Mouse (Mus musculus): ENCODE data around the gene Nlgn2.

Gene Nlgn2

DNA sequence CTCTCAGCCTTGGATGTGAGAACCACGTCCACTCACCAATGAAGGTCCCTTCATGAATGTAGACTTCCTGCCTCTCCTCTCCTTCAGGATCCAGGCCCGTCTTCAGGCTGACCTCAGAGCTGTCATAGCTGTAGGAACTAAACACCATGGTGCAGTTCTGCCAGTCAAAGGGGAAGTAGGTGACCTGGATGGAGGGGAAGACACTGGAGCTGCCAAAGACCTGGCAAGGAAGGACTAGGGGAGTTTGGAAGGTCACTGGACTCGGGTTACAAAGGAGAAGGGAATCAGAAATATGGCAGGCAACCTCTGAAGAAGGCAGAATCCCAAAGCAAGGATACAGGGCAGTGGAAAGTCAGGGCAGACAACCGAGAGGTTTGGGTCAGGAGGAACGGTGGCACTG is 44.2 kb downstream of the Nlgn2 start:
- DNase-seq (ENCODE audit: low spot score in 2 of 2), result no peak

DNA sequence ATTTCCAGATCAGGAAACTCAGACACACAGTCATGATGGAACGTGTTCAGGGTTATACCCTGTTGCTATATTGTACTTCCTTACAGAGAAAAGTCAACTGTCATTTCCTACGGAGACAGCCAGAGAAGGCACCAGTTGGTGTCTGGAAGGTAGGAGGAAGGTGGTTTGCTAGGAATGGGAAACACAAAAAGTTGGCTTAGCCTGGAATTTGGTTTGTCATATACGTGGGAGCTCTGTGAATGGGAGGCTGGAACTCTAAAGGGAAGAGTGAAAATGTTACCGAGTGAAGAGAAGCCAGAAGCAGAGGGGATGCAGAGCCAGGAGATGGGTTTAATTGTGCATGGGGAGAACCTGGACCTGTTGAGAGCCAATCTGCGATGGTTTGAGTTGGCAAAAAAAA is 46.2 kb downstream of the Nlgn2 start:
- DNase-seq (ENCODE audit: low spot score in 2 of 2), result no peak

- DNase-seq (ENCODE audit: low spot score in 2 of 2), result no peak
Observed at GRCm38 (mm10) chr11:69789431-69789830, 48.2 kb downstream of the Nlgn2 start.

GRCm38 (mm10) chr11:69787306-69787705 is 50.3 kb downstream of the Nlgn2 start:
- DNase-seq (ENCODE audit: low spot score in 2 of 2), result no peak

DNA sequence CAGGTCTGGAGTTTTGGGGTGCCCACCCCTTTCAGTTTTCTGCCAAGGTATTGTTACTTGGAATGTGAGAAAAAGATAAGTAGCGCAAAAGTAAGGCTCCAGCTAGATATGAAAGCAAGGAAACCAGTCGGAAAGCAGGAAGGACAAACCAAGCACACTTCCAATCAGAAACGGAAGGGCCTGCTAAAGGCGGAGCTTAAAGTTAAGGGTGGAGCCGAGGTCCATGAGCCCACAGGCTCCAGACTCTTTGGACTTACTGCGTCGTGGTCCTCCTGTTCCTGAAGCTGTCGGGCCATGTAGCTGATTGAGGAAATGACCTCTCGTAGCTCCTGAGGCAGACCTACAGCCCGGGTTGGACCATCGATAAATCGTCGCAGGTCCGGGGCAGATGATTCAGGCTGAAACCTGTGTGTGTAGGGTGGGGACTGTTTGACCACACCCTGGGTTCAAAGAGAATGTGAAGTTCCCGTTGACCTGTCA is 52.8 kb downstream of the Nlgn2 start:
- no peak for DNase-seq (ENCODE audit: low spot score in 2 of 2)

DNA sequence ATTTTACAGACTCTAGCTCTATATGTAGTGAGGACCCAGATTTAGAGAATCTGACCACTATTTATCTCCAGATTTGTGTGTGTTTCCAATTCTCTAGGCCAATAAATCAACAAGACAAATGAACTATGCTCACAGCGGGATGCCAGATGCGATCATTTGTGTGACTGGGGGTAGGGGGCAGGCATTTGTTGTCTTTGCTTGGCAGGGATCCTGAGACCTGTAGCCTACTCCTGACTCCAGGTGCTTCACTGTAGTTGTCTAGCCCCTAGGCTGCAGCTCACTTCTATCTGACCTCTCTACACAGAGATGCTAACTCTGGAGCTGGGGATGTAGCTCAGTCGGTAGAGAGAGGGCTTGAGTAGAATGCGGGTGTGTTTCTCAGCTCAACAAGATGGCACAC is 55.8 kb downstream of the Nlgn2 start:
- no peak for DNase-seq (ENCODE audit: low spot score in 2 of 2)

GRCm38 (mm10) chr11:69778985-69779384 is 58.6 kb downstream of the Nlgn2 start:
- DNase-seq (ENCODE audit: low spot score in 2 of 2), result no peak

DNA sequence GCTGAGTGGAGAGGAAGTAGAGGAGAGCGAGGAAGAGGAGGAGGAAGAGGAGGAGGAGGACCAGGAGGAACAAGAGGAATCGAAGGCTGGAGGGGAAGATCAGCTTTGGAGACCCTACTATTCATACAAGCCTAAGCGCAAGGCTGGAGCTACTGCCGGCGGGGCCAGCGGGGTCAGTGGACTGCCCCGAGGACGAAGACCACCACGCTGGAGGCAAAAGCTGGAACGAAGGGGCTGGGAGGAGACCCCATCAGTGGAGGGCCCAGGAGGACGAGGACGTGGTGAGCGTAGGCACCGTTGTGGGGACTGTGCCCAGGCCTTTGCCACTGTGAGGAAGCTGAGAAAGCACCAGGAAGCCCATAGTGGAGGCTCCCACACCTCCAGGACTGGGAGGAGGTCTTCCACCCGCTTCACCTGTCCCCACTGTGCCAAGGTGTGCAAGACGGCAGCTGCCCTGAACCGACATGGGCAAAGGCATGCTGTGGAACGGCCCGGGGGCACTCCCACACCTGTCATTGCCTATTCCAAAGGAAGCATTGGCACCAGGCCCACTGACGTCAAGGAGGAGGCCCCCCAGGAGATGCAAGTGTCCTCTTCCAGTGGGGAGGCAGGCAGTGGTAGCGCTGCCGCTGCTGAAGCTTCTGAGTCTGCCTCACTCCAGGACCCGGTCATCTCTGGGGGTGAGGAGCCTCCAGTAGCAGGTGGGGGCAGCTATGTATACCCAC is 59.2 kb downstream of the Nlgn2 start:
- no peak for DNase-seq (ENCODE audit: low spot score in 2 of 2)

- DNase-seq (ENCODE audit: low spot score in 2 of 2), result no peak
Observed at GRCm38 (mm10) chr11:69777504-69778257, 59.9 kb downstream of the Nlgn2 start.

DNA sequence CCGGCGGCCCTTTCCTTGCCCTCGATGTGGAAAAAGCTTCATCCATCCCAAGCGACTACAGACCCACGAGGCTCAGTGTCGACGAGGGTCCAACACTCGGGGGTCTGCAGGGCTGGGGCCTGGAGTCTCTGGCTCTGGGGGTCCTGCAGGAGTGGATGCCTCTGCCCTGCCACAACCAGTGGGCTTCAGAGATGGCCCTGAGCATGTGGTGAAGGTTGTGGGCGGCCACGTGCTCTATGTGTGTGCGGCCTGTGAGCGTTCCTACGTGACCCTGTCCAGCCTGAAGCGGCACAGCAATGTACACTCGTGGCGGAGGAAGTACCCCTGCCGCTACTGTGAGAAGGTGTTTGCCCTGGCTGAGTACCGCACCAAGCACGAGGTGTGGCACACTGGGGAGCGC is 61.1 kb downstream of the Nlgn2 start:
- DNase-seq (ENCODE audit: low spot score in 2 of 2), result no peak

GRCm38 (mm10) chr11:69775716-69776115 is 61.9 kb downstream of the Nlgn2 start:
- no peak for DNase-seq (ENCODE audit: low spot score in 2 of 2)

- DNase-seq (ENCODE audit: low spot score in 2 of 2), result no peak
Observed at GRCm38 (mm10) chr11:69774961-69775360, 62.6 kb downstream of the Nlgn2 start.
